Mouse (Mus musculus): ENCODE data around the gene Lin7c. TPM values are rescaled to one million over a fixed set of nuclear protein-coding genes. Genes with fewer than 3 reads are reported as not detected.

Lin7c gene
- polyA plus RNA-seq, 1 experiment from 2014 or later = 224 TPM

DNA sequence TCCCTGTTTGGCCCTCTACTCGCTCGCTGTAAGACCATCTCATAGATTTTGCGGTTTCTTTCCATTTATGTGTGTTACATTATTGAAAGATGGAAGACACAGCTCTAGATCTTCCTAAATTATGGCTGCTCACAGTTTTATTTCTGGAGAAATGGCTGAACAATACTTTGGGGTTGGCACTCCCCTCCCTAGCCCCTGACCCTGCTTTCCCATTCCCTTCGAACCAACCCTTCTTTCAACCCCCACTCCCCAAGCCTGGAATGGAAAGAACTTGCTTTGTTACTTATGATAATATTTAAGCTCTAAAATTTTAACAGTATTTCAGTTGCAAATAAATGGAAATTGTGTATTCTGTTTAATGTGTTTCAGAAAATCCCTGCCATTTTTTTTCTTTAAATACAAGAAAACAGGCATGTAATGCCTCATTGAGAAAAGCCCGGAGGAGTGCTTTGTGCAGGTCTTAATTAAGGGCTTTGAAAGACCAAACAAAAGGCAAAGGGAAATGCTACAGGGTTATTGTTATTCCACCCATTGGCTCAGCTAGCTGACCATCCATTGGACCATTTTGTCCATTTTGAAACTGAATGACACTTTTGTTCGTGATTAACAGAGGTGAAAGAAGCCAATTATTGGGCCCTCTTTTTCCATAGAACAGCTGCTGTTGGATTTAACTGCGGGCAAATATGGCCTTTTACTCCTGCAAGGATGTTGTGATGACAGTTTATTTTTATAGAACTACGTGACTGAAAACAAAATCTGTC is 52.3 kb downstream of the Lin7c start:
- Histone ChIP-seq H3K9me3 (ENCODE audit: control insufficient read depth, low read length) (no peaks in the 10 kb centered on the region), H3K4me1 (replicated peaks; ENCODE audit: control insufficient read depth, insufficient read depth, low read length) (peaks cover 34% of the 10 kb centered on the region), H3K36me3 (replicated peaks; ENCODE audit: control insufficient read depth, insufficient read depth) (no peaks in the 10 kb centered on the region), H3K27ac (peak overlapping the region; percentile 70), H3K4me3 (replicated peaks; ENCODE audit: low read length) (no peak overlapping the region), H3K27me3 (ENCODE audit: control insufficient read depth, insufficient read depth, low read length) (no peaks in the 10 kb centered on the region), H3K4me2 (replicated peaks) (peak overlapping the region; percentile 9), H3K9ac (no peak overlapping the region)
- ATAC-seq (ENCODE audit: low FRiP score) = peak; percentile 81
- 23% methylated on average over 8 of the region's 8 CpGs for WGBS
- DNase-seq (ENCODE audit: low spot score) = peak; percentile 63

DNA sequence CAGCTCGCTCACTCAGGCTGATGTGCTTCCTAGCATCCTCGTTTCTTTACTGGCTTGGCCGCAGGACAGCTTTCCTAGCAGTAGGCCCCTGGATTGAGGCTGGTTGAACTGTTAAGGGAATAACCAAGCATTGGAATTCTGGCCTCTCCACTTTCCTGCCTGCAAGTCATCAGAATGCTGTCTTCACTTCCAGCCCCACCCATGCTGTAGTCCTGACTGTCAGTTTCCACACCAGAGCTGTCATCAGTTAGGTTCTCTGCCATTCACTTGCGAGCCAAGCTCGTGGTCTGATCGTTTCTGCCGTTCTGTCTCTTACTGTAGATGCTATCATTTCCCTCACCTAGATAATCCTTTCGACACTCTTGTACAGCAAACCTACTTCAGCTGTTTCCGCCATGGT is 54.3 kb downstream of the Lin7c start:
- Histone ChIP-seq H3K27me3 (ENCODE audit: control insufficient read depth, insufficient read depth, low read length) (no peaks in the 10 kb centered on the region), H3K9ac (no peak overlapping the region), H3K4me3 (replicated peaks; ENCODE audit: low read length) (no peak overlapping the region), H3K27ac (no peak overlapping the region), H3K9me3 (ENCODE audit: control insufficient read depth, low read length) (no peaks in the 10 kb centered on the region), H3K36me3 (replicated peaks; ENCODE audit: control insufficient read depth, insufficient read depth) (no peaks in the 10 kb centered on the region), H3K4me2 (replicated peaks) (no peak overlapping the region; the same call in 1 of the 2 replicates), H3K4me1 (replicated peaks; ENCODE audit: control insufficient read depth, insufficient read depth, low read length) (peaks cover 34% of the 10 kb centered on the region)
- WGBS = 65% methylated on average over 9 of the region's 9 CpGs
- no peak for ATAC-seq (ENCODE audit: low FRiP score)
- DNase-seq (ENCODE audit: low spot score) = no peak

- Histone ChIP-seq H3K4me2 (replicated peaks) (no peak overlapping the region), H3K9ac (no peak overlapping the region), H3K27ac (no peak overlapping the region), H3K9me3 (ENCODE audit: control insufficient read depth, low read length) (no peaks in the 10 kb centered on the region), H3K36me3 (replicated peaks; ENCODE audit: control insufficient read depth, insufficient read depth) (no peaks in the 10 kb centered on the region), H3K27me3 (ENCODE audit: control insufficient read depth, insufficient read depth, low read length) (no peaks in the 10 kb centered on the region), H3K4me1 (replicated peaks; ENCODE audit: control insufficient read depth, insufficient read depth, low read length) (peaks cover 36% of the 10 kb centered on the region), H3K4me3 (replicated peaks; ENCODE audit: low read length) (no peak overlapping the region)
- DNase-seq (ENCODE audit: low spot score) (no peak), ATAC-seq (ENCODE audit: low FRiP score) (no peak)
- WGBS = 40% methylated on average over 4 of the region's 4 CpGs
Measured at GRCm38 (mm10) chr2:109945532-109945931, 54.9 kb downstream of the Lin7c start.

DNA sequence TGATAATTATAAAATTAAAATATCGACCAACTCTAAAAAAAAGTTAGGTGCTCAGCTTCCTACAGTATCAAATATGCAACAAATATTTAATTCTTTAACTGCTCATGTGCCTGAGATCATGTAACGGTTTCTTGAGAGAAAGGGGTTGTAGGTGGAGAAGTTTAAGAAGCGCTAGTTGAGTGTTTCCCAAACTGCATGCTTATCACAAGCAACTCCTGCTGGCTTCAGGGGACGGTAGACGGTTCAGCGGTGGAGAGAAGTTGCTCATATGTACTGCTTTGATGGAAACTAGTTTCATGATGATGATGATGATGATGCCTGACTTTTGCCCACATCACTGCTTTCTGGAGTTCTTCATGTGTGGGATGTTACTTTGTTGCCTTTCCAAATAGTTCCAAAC is 55.8 kb downstream of the Lin7c start:
- Histone ChIP-seq H3K4me1 (replicated peaks; ENCODE audit: control insufficient read depth, insufficient read depth, low read length) (peaks cover 36% of the 10 kb centered on the region), H3K9ac (no peak overlapping the region), H3K36me3 (replicated peaks; ENCODE audit: control insufficient read depth, insufficient read depth) (no peaks in the 10 kb centered on the region), H3K4me3 (replicated peaks; ENCODE audit: low read length) (no peak overlapping the region), H3K9me3 (ENCODE audit: control insufficient read depth, low read length) (no peaks in the 10 kb centered on the region), H3K4me2 (replicated peaks) (no peak overlapping the region), H3K27me3 (ENCODE audit: control insufficient read depth, insufficient read depth, low read length) (no peaks in the 10 kb centered on the region), H3K27ac (no peak overlapping the region)
- DNase-seq (ENCODE audit: low spot score) (no peak), ATAC-seq (ENCODE audit: low FRiP score) (no peak)
- 95% methylated on average over 6 of the region's 6 CpGs for WGBS

- Histone ChIP-seq H3K36me3 (replicated peaks; ENCODE audit: control insufficient read depth, insufficient read depth) (no peaks in the 10 kb centered on the region), H3K9ac (no peak overlapping the region), H3K4me2 (replicated peaks) (no peak overlapping the region), H3K9me3 (ENCODE audit: control insufficient read depth, low read length) (no peaks in the 10 kb centered on the region), H3K27ac (no peak overlapping the region), H3K4me3 (replicated peaks; ENCODE audit: low read length) (no peak overlapping the region), H3K27me3 (ENCODE audit: control insufficient read depth, insufficient read depth, low read length) (no peaks in the 10 kb centered on the region), H3K4me1 (replicated peaks; ENCODE audit: control insufficient read depth, insufficient read depth, low read length) (peaks cover 30% of the 10 kb centered on the region)
- DNase-seq (ENCODE audit: low spot score) (no peak), ATAC-seq (ENCODE audit: low FRiP score) (no peak)
Measured at GRCm38 (mm10) chr2:109949519-109949918, 58.9 kb downstream of the Lin7c start.

DNA sequence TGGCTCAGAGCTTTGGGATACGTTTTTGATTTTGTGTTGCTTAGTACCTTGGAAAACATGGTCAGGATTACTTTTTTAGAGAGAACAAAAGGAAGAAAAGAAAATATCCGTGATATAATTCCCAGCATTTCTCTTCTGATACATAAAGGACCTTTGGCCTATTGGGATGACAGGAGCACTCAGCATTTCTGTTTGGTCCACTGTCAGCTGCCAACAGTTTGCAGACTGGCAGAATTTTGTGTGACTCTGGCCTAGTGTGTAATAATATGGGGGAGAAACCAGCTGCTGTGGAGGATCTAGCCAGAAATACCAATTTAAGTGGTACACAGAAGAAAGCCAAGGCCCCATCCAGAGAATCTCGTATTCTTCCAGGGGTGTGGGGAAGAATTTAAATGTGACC is 59.7 kb downstream of the Lin7c start:
- H3K4me1 ChIP-seq (replicated peaks; ENCODE audit: control insufficient read depth, insufficient read depth, low read length) = peaks cover 27% of the 10 kb centered on the region
- H3K4me3 ChIP-seq (replicated peaks; ENCODE audit: low read length) = no peak overlapping the region
- no peak for ATAC-seq (ENCODE audit: low FRiP score)
- H3K27me3 ChIP-seq (ENCODE audit: control insufficient read depth, insufficient read depth, low read length) = no peaks in the 10 kb centered on the region
- 58% methylated on average over 3 of the region's 3 CpGs for WGBS
- no peak overlapping the region for H3K4me2 ChIP-seq (replicated peaks)
- no peaks in the 10 kb centered on the region for H3K9me3 ChIP-seq (ENCODE audit: control insufficient read depth, low read length)
- no peaks in the 10 kb centered on the region for H3K36me3 ChIP-seq (replicated peaks; ENCODE audit: control insufficient read depth, insufficient read depth)
- no peak overlapping the region for H3K9ac ChIP-seq
- H3K27ac ChIP-seq = no peak overlapping the region
- DNase-seq (ENCODE audit: low spot score) = no peak

Other genes with a start within 250 kb of the Lin7c start
- gene Bdnf, start 216.2 kb upstream of the Lin7c start, polyA plus RNA-seq (2014; fragmentation: Nextera tagmentation; extraction: Ambion mirVana) = 4.2 and 5.3 TPM in 2 replicates
- gene Lgr4, start 26.8 kb downstream of the Lin7c start, polyA plus RNA-seq (2014; fragmentation: Nextera tagmentation; extraction: Ambion mirVana) = 13.1 and 13.6 TPM in 2 replicates
- gene Ccdc34, start 127.0 kb downstream of the Lin7c start, polyA plus RNA-seq (2014; fragmentation: Nextera tagmentation; extraction: Ambion mirVana) = 27.3 and 29.9 TPM in 2 replicates